Mouse (Mus musculus) layer of hippocampus, postnatal 36 days (tissue): ENCODE data around the gene Lmo2. TPM values are rescaled to one million over a fixed set of nuclear protein-coding genes. Genes with fewer than 3 reads are reported as not detected.
"Not testable (repeated sequence)": the region's sequence is repeated elsewhere in the genome, so short reads cannot be mapped to it uniquely, and the experiment has no call there.

Source experiments
- DNase-seq, 2 experiments: peaks; one replicate each; pipeline ENCODE4 v3.0.0; 2022
- total RNA-seq, 2 experiments: library from RNA; stranded (reverse); gene quantifications; 2 replicates each; pipeline ENCODE4 v1.2.3; 2021

Lmo2 gene
- total RNA-seq, 2 experiments from 2014 or later, result 20.0 TPM

- DNase-seq, result peak; percentile 59 to 68
Observed at GRCm38 (mm10) chr2:103982250-103982649, 24.5 kb downstream of the Lmo2 start.

- no peak for DNase-seq
Observed at GRCm38 (mm10) chr2:103983146-103983545, 25.4 kb downstream of the Lmo2 start.

- DNase-seq, result not testable (repeated sequence)
Observed at GRCm38 (mm10) chr2:103987595-103987994, 29.8 kb downstream of the Lmo2 start.

GRCm38 (mm10) chr2:103989724-103990123, 31.9 kb downstream of the Lmo2 start:
- no peak for DNase-seq

GRCm38 (mm10) chr2:103991303-103991702, 33.5 kb downstream of the Lmo2 start:
- DNase-seq, result no peak

- no peak for DNase-seq
Observed at GRCm38 (mm10) chr2:103992162-103992561, 34.4 kb downstream of the Lmo2 start.

GRCm38 (mm10) chr2:103992618-103993332, 35.0 kb downstream of the Lmo2 start:
- DNase-seq, result peak in 1 of 2 experiments; percentile 26

GRCm38 (mm10) chr2:104001076-104001475, 43.3 kb downstream of the Lmo2 start:
- DNase-seq, result no peak

GRCm38 (mm10) chr2:104001861-104002260, 44.1 kb downstream of the Lmo2 start:
- DNase-seq, result no peak

GRCm38 (mm10) chr2:104002711-104003413, 45.1 kb downstream of the Lmo2 start:
- peak; percentile 50 to 61 for DNase-seq

GRCm38 (mm10) chr2:104007793-104008519, 50.2 kb downstream of the Lmo2 start:
- no peak for DNase-seq

GRCm38 (mm10) chr2:104008853-104009252, 51.1 kb downstream of the Lmo2 start:
- DNase-seq, result not testable (repeated sequence)

GRCm38 (mm10) chr2:104023096-104023495, 65.3 kb downstream of the Lmo2 start:
- DNase-seq, result no peak

GRCm38 (mm10) chr2:104024656-104025055, 66.9 kb downstream of the Lmo2 start:
- DNase-seq, result no peak

GRCm38 (mm10) chr2:104027458-104028138, 69.8 kb downstream of the Lmo2 start, which contains the start of gene Fbxo3:
Fbxo3 (plus strand) TSS chr2:104027721.
- peak; percentile 78 for DNase-seq

- no peak for DNase-seq
Observed at GRCm38 (mm10) chr2:104028139-104028723, 70.4 kb downstream of the Lmo2 start, which contains the start of gene 4931422A03Rik. 4931422A03Rik (minus strand) TSS chr2:104028361.

GRCm38 (mm10) chr2:104029074-104029473, 71.3 kb downstream of the Lmo2 start:
- no peak for DNase-seq

- no peak for DNase-seq
Observed at GRCm38 (mm10) chr2:104030381-104030780, 72.6 kb downstream of the Lmo2 start.
